Mouse (Mus musculus) frontal cortex, postnatal 10 days (tissue): ENCODE results near the gene Mllt6.
"Not testable (repeated sequence)": the region's sequence is repeated elsewhere in the genome, so short reads cannot be mapped to it uniquely, and the experiment has no call there.

Experiments used
- DNase-seq, 2 experiments: peaks; one replicate each; pipeline ENCODE4 v3.0.0; 2022; ENCODE audit warnings: low spot score in 2 of 2, mixed read lengths in 1 of 2

Gene Mllt6

GRCm38 (mm10) chr11:97662893-97663527 lies at the start of gene Mllt6:
Gene Mllt6, plus strand, starts transcription at chr11:97663414.
- peak in 1 of 2 experiments; percentile 65 for DNase-seq

- DNase-seq, result no peak
These were observed 47.9 kb upstream of the Mllt6 start for GRCm38 (mm10) chr11:97615276-97615675.

GRCm38 (mm10) chr11:97618368-97618767 lies 44.8 kb upstream of the Mllt6 start:
- DNase-seq, result no peak

GRCm38 (mm10) chr11:97619391-97619795 lies 43.8 kb upstream of the Mllt6 start:
- DNase-seq, result peak; percentile 65 to 68

- peak in 1 of 2 experiments; percentile 79 for DNase-seq
These were observed 40.8 kb upstream of the Mllt6 start for GRCm38 (mm10) chr11:97622440-97622839.

- DNase-seq, result no peak
These were observed 40.0 kb upstream of the Mllt6 start for GRCm38 (mm10) chr11:97623166-97623565.

GRCm38 (mm10) chr11:97625551-97625950 lies 37.7 kb upstream of the Mllt6 start:
- no peak for DNase-seq

- DNase-seq, result no peak
These were observed 36.8 kb upstream of the Mllt6 start for GRCm38 (mm10) chr11:97626431-97626830.

- no peak for DNase-seq
These were observed 36.4 kb upstream of the Mllt6 start for GRCm38 (mm10) chr11:97626850-97627249.

- no peak for DNase-seq
These were observed 35.5 kb upstream of the Mllt6 start for GRCm38 (mm10) chr11:97627556-97628302.

GRCm38 (mm10) chr11:97628303-97628567 lies 35.0 kb upstream of the Mllt6 start:
- DNase-seq, result no peak

- DNase-seq, result no peak
These were observed 34.4 kb upstream of the Mllt6 start for GRCm38 (mm10) chr11:97628568-97629518.

GRCm38 (mm10) chr11:97629576-97629975 lies 33.6 kb upstream of the Mllt6 start, which contains the start of gene Epop:
Gene Epop, minus strand, starts transcription at chr11:97629702.
- DNase-seq, result peak; percentile 86 to 91

- DNase-seq, result no peak
These were observed 32.2 kb upstream of the Mllt6 start for GRCm38 (mm10) chr11:97631046-97631445.

- DNase-seq, result no peak
These were observed 31.7 kb upstream of the Mllt6 start for GRCm38 (mm10) chr11:97631500-97631899.

- peak in 1 of 2 experiments; percentile 83 for DNase-seq
These were observed 31.3 kb upstream of the Mllt6 start for GRCm38 (mm10) chr11:97631938-97632337.

GRCm38 (mm10) chr11:97632440-97632839 lies 30.8 kb upstream of the Mllt6 start:
- DNase-seq, result not testable (repeated sequence)

- no peak for DNase-seq
These were observed 27.7 kb upstream of the Mllt6 start for GRCm38 (mm10) chr11:97635468-97636019.

- peak in 1 of 2 experiments; percentile 61 for DNase-seq
These were observed 21.5 kb upstream of the Mllt6 start for GRCm38 (mm10) chr11:97641668-97642067.

GRCm38 (mm10) chr11:97642746-97643145 lies 20.5 kb upstream of the Mllt6 start:
- DNase-seq, result no peak

- no peak for DNase-seq
These were observed 19.7 kb upstream of the Mllt6 start for GRCm38 (mm10) chr11:97643380-97644055.
